Mouse (Mus musculus) hindbrain, embryonic 15.5 days (tissue): ENCODE measurements around the gene Kazn. TPM values are rescaled to one million over a fixed set of nuclear protein-coding genes. Genes with fewer than 3 reads are reported as not detected.

Source experiments
- ATAC-seq: fragments of 200-750 bp; cut with Nextera tagmentation; 2 replicates; pipeline ENCODE4 v1.8.0; 2017; ENCODE audit warnings: low read depth, moderate number of reproducible peaks, moderate TSS enrichment; ENCODE audit not compliant: low FRiP score
- H3K27ac ChIP-seq: fragments of 300-500 bp; sonication (generic); replicated peaks from 2 replicates; pipeline ENCODE4 v1.5.1; 2015; ENCODE audit warnings: mild to moderate bottlenecking, inconsistent platforms
- H3K27me3 ChIP-seq: fragments of 300-500 bp; sonication (generic); 2 replicates; pipeline ENCODE4 v1.6.1; 2015; ENCODE audit warnings: control low read depth, inconsistent platforms
- H3K36me3 ChIP-seq: fragments of 300-500 bp; sonication (generic); 2 replicates; pipeline ENCODE4 v1.6.1; 2015; ENCODE audit warnings: control low read depth, inconsistent platforms
- H3K4me1 ChIP-seq: fragments of 300-500 bp; sonication (generic); replicated peaks from 2 replicates; pipeline ENCODE4 v1.6.1; 2015; ENCODE audit warnings: control low read depth, inconsistent platforms
- H3K4me2 ChIP-seq: fragments of 300-500 bp; sonication (generic); 2 replicates; pipeline ENCODE4 v1.6.1; 2015; ENCODE audit warnings: moderate library complexity, mild to moderate bottlenecking, inconsistent platforms
- H3K4me3 ChIP-seq: fragments of 300-500 bp; sonication (generic); 2 replicates; pipeline ENCODE4 v1.5.1; 2015; ENCODE audit warnings: mild to moderate bottlenecking, inconsistent platforms
- H3K9ac ChIP-seq: fragments of 300-500 bp; sonication (generic); 2 replicates; pipeline ENCODE4 v1.6.1; 2015; ENCODE audit warnings: inconsistent platforms
- H3K9me3 ChIP-seq: fragments of 300-500 bp; sonication (generic); 2 replicates; pipeline ENCODE4 v1.6.1; 2016; ENCODE audit warnings: control low read depth, inconsistent platforms
- WGBS: fragments of 180-500 bp; shearing (Covaris S2); methylation state at CpG from one replicate; pipeline ENCODE4 v1.1.7; 2015; 5-methylcytosine and 5-hydroxymethylcytosine counted together
- polyA plus RNA-seq: library from polyadenylated mRNA; unstranded; fragments of >200 nt; fragmentation: Nextera tagmentation; extraction: Ambion mirVana; gene quantifications from 2 replicates; pipeline ENCODE4 v1.2.1, GENCODE M21; 2015

Gene Kazn
- polyA plus RNA-seq, 1 experiment from 2014 or later = 29.7 TPM

DNA sequence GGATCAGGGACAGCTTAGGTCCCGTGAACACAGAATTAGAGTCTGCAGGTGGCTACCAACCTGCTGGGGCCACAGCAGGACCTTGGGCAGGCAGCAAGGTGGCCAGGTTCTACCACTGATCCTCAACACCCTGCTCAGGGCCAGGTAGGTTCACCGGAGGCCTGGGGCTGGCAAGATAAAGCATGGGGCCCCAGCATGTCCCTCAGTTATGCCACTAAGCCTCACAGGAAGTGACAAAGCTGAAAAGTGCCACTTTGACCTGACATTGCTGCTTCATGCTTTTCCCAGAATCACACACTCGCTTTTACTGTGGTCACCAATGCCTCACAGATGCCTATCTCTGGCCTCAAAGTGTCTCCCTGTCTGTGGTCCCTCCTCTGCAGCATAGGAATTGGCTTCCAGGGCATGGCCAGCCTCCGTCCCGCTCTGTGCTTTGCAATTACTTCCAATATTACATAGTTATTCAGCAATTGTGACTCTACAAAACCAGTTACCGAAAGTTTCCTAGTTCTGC, 111.9 kb downstream of the Kazn start:
- no peak for ATAC-seq
- Histone ChIP-seq H3K27ac (no peak overlapping the region), H3K36me3 (no peaks in the 10 kb centered on the region), H3K4me1 (no peaks in the 10 kb centered on the region), H3K4me3 (no peak overlapping the region), H3K4me2 (no peak overlapping the region), H3K27me3 (no peaks in the 10 kb centered on the region), H3K9me3 (no peaks in the 10 kb centered on the region), H3K9ac (no peak overlapping the region)
- 93% methylated on average over 6 of the region's 6 CpGs for WGBS

DNA sequence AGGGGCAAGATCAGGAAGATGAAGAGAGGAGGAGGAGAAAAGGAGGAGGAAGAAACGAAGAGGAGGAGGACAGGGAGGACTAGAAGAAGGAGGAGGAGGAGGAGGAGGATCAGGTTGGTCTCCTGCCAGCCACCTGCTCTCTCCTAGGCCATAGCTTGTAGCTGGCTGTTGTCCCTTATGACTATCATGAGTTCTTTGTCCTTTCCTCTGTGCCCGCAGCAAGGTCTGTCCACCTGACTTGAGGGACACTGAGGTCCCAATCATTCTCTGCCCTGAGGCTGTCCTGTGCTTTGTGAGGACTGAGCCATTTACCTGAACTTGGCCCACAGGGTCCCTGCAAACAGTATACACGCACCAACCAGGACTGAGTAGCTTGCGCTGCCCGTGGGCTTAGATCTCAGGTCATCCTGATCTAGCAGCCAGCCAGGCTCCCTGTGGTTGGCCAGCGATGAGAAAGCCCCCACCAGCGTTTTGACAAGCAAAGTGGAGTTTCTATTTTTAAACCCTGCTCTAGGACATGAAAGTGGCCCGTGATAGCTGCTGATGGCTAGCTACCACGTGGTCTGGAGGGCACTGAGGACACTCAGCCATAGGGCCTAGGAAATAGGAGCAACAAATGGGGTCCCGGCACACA, 112.4 kb downstream of the Kazn start:
- Histone ChIP-seq H3K4me3 (no peak overlapping the region), H3K36me3 (no peaks in the 10 kb centered on the region), H3K4me2 (no peak overlapping the region), H3K27ac (no peak overlapping the region), H3K9me3 (no peaks in the 10 kb centered on the region), H3K4me1 (no peaks in the 10 kb centered on the region), H3K27me3 (no peaks in the 10 kb centered on the region), H3K9ac (no peak overlapping the region)
- no peak for ATAC-seq
- WGBS = 75% methylated on average over 10 of the region's 10 CpGs

DNA sequence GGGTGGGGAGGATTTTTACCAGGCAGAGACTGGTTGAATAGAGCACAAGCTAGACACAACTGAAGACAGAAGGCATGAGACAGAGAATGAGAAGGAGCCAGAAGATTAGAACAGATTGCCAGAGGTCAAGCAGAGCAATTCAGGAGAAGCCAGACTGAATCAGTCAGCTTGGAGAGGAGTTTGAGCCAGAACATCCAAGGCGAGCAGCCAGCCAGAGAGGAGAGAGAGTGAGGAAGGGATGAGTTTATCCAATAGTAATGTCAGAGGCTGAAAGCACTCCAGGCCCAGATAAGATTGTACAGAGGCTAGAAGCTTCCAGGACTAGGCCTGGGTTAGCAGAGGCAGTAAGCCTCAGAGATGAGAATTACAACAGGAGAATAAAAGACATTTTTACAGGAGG, 118.0 kb downstream of the Kazn start:
- Histone ChIP-seq H3K9me3 (no peaks in the 10 kb centered on the region), H3K4me2 (no peak overlapping the region), H3K36me3 (no peaks in the 10 kb centered on the region), H3K9ac (no peak overlapping the region), H3K27me3 (no peaks in the 10 kb centered on the region), H3K4me3 (no peak overlapping the region), H3K27ac (no peak overlapping the region), H3K4me1 (0 out of 2 replicates have a peak, but pooled peaks cover 3% of the 10 kb centered on the region)
- WGBS = 63% methylated on average over 1 of the region's 1 CpGs
- no peak for ATAC-seq

DNA sequence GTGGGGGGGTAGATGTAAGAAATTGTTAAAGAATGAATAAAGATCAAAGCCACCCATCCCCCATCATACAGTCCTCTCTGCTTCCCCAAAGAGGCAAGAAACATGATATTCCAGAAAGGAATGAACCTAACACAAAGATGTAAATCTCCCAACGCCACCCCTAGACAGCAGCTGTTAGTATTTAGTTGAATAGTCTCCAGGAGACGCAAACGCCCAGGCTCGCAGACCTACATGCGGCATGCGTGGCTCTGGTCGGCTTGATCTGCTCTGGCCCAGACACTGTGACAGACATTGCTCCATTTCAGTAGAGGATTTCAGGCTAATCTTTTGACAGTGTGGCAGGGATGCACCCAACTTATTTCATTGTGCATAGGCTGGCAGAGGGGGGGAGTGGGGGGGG, 120.7 kb downstream of the Kazn start:
- H3K27ac ChIP-seq = no peak overlapping the region
- H3K9ac ChIP-seq = no peak overlapping the region
- ATAC-seq = no peak
- 44% methylated on average over 7 of the region's 7 CpGs for WGBS
- H3K36me3 ChIP-seq = no peaks in the 10 kb centered on the region
- 0 out of 2 replicates have a peak, but pooled peaks cover 5% of the 10 kb centered on the region for H3K4me1 ChIP-seq
- no peak overlapping the region for H3K4me2 ChIP-seq
- no peaks in the 10 kb centered on the region for H3K9me3 ChIP-seq
- no peaks in the 10 kb centered on the region for H3K27me3 ChIP-seq
- H3K4me3 ChIP-seq = no peak overlapping the region

DNA sequence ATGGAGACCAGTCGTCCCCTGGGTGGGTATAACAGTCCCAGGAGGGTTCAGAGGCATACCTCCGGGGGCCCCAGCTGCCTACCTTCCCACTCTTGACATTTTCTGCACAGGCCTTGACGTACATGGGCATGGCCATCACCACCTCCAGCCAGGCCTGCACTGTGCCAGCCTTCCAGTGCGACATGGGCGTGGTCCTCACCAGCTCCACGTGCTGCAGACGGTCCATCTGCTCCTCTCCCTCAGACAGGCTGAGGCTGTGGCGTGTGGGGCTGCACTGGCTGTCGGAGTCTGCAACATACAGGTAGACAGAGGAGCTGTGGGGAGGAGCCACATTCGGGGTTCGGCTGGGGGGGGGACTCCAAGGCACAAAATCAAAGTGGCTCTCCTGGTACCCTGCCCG, 121.2 kb downstream of the Kazn start:
- H3K4me3 ChIP-seq = no peak overlapping the region
- WGBS = 88% methylated on average over 12 of the region's 12 CpGs
- no peaks in the 10 kb centered on the region for H3K36me3 ChIP-seq
- H3K27ac ChIP-seq = no peak overlapping the region
- no peaks in the 10 kb centered on the region for H3K27me3 ChIP-seq
- no peak for ATAC-seq
- no peak overlapping the region for H3K9ac ChIP-seq
- 0 out of 2 replicates have a peak, but pooled peaks cover 5% of the 10 kb centered on the region for H3K4me1 ChIP-seq
- no peak overlapping the region for H3K4me2 ChIP-seq
- H3K9me3 ChIP-seq = no peaks in the 10 kb centered on the region

DNA sequence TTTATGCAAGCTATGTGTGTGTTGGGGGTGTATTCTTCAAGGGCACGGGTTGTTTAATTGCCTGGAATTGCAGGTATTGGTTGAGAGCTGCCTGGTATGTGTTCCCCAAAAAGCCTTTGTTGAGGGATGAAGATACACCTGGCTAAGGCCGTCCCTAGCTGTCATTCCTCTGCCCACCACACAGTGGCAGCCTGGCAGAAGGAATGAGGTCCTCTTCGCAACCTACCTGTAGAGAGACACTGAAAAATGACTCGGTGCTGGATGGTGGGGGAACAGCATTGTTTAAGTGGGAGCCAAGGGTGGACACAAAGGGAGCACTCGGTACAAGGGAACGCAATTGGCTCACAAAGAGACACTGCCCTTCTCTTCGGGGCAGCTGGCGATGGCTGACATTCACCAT, 125.9 kb downstream of the Kazn start:
- Histone ChIP-seq H3K27me3 (no peaks in the 10 kb centered on the region), H3K36me3 (peaks cover 9% of the 10 kb centered on the region; the same call in 1 of the 2 replicates), H3K4me3 (no peak overlapping the region), H3K27ac (no peak overlapping the region), H3K9me3 (no peaks in the 10 kb centered on the region), H3K9ac (no peak overlapping the region), H3K4me2 (no peak overlapping the region), H3K4me1 (0 out of 2 replicates have a peak, but pooled peaks cover 5% of the 10 kb centered on the region)
- ATAC-seq = peak; percentile 57; the same call in 1 of the 2 replicates
- WGBS = 33% methylated on average over 8 of the region's 8 CpGs

DNA sequence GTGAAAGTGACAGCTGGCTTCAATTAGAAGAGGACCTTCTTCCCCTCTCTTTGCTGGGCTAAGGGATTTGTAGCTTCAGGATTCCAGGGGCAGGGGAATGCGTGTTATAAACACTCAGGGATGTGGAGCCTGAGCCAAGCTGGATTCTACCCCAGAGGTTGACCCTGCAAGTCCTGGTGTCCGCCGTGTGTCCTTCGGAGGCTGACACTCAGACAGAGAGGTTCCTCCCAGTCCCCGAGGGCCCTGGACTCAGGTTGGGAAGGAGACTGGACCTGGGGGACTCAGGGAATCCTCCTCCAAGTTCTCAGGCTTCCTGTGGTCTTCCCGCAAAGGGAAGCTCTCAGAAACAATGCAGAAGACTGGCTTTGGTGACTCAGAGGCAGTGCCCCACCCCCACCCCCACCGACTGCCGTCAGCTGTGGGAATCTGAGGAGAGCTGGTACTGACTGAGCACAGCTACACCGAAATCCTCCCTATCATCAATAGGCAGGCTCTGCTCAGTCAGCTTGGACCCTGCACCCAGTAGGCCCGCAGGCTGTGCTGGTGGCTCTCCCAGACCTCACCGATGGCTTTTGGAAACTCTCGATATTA, 136.0 kb downstream of the Kazn start:
- Histone ChIP-seq H3K4me2 (no peak overlapping the region), H3K4me1 (peaks cover under 1% of the 10 kb centered on the region; the same call in 1 of the 2 replicates), H3K27ac (no peak overlapping the region), H3K36me3 (peaks cover 6% of the 10 kb centered on the region; the same call in 1 of the 2 replicates), H3K9me3 (no peaks in the 10 kb centered on the region), H3K27me3 (no peaks in the 10 kb centered on the region), H3K4me3 (no peak overlapping the region), H3K9ac (no peak overlapping the region)
- 59% methylated on average over 12 of the region's 12 CpGs for WGBS
- no peak for ATAC-seq

DNA sequence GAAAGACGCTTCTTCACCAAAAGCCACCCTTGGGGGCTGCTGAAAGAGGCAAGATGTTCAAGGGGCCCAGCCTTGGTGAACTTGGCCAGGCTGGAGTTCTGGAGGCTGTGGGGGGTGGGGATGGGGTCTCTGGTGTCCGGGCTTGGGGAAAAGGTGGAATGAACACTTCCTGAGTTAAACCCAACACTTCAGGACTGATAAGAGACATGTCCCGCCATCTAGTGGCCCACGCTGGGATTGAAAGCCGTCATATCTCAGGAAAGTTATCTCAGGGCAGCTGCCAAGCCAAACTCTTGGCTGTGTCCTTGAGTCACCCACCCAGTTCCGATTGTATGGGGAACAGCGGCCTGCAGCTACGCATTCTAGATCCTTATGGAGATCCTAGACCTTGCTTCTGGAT, 140.9 kb downstream of the Kazn start:
- Histone ChIP-seq H3K36me3 (no peaks in the 10 kb centered on the region), H3K4me3 (no peak overlapping the region), H3K27ac (no peak overlapping the region), H3K27me3 (no peaks in the 10 kb centered on the region), H3K9ac (no peak overlapping the region), H3K4me1 (peaks cover 14% of the 10 kb centered on the region), H3K4me2 (no peak overlapping the region), H3K9me3 (no peaks in the 10 kb centered on the region)
- ATAC-seq = 0 out of 2 replicates have a peak, but pooled peaks have one; percentile 33
- 23% methylated on average over 8 of the region's 8 CpGs for WGBS

DNA sequence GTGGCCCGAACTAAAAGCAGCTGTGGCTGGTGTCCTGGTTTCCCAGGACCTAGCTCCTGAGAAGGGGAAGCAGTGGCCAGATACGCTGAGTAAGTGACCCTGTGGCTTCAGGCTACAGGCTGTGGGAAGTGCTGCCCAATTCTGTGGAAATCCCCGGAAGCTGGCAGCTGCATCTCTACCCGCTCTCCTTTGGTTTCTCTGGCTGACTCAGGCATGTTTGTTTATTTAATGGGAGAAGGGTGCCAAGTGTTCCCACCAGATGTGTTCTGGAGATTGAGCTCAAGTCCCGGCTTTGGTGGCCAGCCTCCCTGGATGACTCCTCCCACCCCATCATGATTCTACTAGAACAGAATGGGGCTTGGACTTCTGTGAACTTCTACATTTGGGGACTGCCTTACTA, 141.3 kb downstream of the Kazn start:
- no peak overlapping the region for H3K4me2 ChIP-seq
- H3K4me3 ChIP-seq = no peak overlapping the region
- 45% methylated on average over 5 of the region's 5 CpGs for WGBS
- H3K27ac ChIP-seq = no peak overlapping the region
- H3K4me1 ChIP-seq = peaks cover 14% of the 10 kb centered on the region
- no peak overlapping the region for H3K9ac ChIP-seq
- no peaks in the 10 kb centered on the region for H3K27me3 ChIP-seq
- no peaks in the 10 kb centered on the region for H3K36me3 ChIP-seq
- H3K9me3 ChIP-seq = no peaks in the 10 kb centered on the region
- ATAC-seq = no peak

DNA sequence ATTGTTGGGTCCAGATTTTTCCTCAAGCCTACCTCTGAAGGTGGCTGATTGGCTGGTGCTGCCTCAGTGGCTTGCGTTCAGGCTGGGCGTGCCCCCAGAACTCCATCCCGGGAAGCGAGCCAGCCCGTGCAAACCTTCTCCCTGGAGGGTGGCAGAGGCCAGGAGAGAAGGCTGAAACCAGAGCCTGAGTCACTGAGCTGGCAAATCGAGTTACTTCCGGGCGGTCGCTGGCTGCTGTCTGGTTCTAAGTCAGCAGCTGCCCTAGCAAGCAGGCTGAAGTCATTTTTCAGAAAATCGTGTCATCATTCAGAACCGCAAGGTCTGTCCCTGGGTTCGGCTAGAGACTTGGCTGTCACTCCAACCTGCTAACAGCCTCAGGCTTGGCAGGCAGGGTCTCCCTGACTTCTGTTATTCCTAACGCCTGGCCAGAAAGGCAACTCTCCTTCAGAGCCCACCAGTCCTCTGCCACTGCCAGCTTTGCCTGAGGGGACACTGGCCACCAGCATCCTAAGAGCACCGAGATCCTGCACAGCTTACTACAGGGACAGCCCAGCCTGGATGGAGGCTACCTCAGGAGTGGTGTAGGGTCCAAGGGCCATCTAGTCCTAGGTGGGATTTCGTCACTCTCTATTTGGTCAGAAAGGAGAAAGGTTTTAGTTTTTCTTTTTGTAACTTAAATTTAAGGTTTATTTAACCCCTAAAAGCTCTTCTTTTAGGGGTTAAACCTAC, 143.5 kb downstream of the Kazn start:
- no peaks in the 10 kb centered on the region for H3K36me3 ChIP-seq
- no peak overlapping the region for H3K4me3 ChIP-seq
- peaks cover 14% of the 10 kb centered on the region for H3K4me1 ChIP-seq
- H3K4me2 ChIP-seq = no peak overlapping the region
- H3K9ac ChIP-seq = no peak overlapping the region
- no peak overlapping the region for H3K27ac ChIP-seq
- no peaks in the 10 kb centered on the region for H3K27me3 ChIP-seq
- 32% methylated on average over 15 of the region's 15 CpGs for WGBS
- H3K9me3 ChIP-seq = no peaks in the 10 kb centered on the region
- ATAC-seq = peak; percentile 60

DNA sequence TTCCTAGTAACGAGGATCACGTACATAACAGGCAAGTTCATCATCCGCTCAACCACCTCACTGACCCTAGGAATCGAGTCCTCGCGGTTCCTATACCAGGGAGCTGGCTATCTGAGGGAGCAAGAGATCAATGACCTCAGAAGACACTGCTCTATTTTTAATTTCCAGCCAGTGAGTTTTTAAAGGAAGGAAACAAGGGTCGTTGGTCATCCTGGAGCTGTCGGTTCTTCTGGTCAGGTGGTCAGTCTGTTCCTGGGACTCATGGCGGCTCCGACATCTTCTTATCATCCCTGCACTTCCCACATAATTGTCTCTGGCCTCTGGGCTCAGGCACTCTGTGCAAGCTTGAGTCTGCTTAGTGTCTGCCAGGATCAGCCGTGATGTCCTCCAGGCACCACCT, 144.8 kb downstream of the Kazn start:
- Histone ChIP-seq H3K9ac (no peak overlapping the region), H3K27ac (no peak overlapping the region), H3K4me1 (peaks cover 14% of the 10 kb centered on the region), H3K27me3 (no peaks in the 10 kb centered on the region), H3K4me2 (no peak overlapping the region), H3K9me3 (no peaks in the 10 kb centered on the region), H3K4me3 (no peak overlapping the region), H3K36me3 (no peaks in the 10 kb centered on the region)
- no peak for ATAC-seq
- 90% methylated on average over 11 of the region's 11 CpGs for WGBS

DNA sequence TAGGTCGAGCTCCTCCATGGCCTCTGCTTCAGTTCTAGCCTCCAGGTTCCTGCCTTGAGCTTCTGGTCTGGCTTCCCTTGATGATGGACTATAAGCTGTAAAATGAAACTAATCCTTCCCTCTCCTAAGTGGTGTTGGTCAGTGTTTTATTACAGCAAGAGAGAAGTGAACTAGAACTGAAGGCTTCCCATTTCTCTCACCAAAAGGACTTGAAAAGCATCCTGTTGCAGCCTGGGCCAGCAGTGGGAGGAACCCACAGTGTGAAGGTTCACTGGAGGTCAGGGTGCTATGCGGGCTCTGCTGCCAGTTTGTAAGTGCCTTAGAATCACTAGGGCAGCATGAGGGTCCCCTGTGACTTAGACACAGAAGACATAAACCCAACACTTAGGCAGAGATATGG, 148.1 kb downstream of the Kazn start:
- H3K4me2 ChIP-seq = no peak overlapping the region
- 57% methylated on average over 2 of the region's 2 CpGs for WGBS
- H3K4me1 ChIP-seq = peaks cover 6% of the 10 kb centered on the region; the same call in 1 of the 2 replicates
- H3K36me3 ChIP-seq = no peaks in the 10 kb centered on the region
- H3K9me3 ChIP-seq = no peaks in the 10 kb centered on the region
- no peak for ATAC-seq
- H3K27me3 ChIP-seq = 0 out of 2 replicates have a peak, but pooled peaks cover 6% of the 10 kb centered on the region
- no peak overlapping the region for H3K4me3 ChIP-seq
- no peak overlapping the region for H3K9ac ChIP-seq
- H3K27ac ChIP-seq = no peak overlapping the region
